Comparison of ENCODE assay signal across 22 mouse cellular contexts in the genomic region with DNA sequence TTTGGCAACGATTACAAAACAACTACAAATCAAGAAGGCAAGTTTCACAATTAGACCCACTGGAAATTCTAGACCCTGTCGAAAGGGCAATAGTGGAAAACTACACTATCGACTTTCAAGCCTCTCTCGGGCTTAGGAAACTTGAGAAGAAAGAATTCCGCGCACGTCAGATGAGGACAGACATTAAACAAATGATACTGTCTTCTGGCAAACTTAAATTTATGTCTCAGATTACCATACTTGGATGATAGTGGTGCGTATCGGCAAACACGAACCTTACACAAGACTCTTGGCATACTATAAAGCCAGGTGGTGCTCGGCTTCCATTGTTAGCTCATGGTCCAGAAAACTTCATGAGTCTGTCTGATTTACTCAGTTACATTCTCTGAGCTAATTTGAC.
DNase-seq lines count a peak whose midpoint lies in the region; ATAC-seq lines count a peak whose summit lies in the region.
"Had no signal": no experiment of that assay in that cellular context is flagged by ENCODE, and none has a peak within 500 bp of the region (broad histone marks: within the 10 kb centered on the region; RNA-seq: fewer than 3 reads in every experiment).

No protein-coding gene starts in this region.

- peak; percentile 4 for DNase-seq in adrenal gland, adult 2 months
- no peak for DNase-seq in adrenal gland, postnatal 25 days
- DNase-seq in kidney, adult 18-20 months, result no peak
- DNase-seq in 3T3-L1 (ENCODE audit: low read depth, low spot score), result peak; percentile 31
- peak; percentile 12 for DNase-seq in fibroblast of lung, adult 2 months (ENCODE audit: low read depth)
- no peak for DNase-seq in Muller cell, postnatal 12 days (ENCODE audit: inconsistent ontology term)
- no peak for DNase-seq in midbrain, embryonic 11.5 days (ENCODE audit: low spot score, missing footprints)
- DNase-seq: cerebellum, adult 8-10 months; heart, adult 18-20 months; heart, postnatal 36 days; kidney, postnatal 25 days; left cerebral cortex, postnatal 4 days; liver, embryonic 13.5 days; right cerebral cortex, postnatal 14 days had no signal

- H3K4me1 ChIP-seq in kidney, embryonic 15.5 days, result no peaks in the 10 kb centered on the region; the same call in 1 of the 2 replicates
- H3K4me1 ChIP-seq in midbrain, embryonic 11.5 days (ENCODE audit: control insufficient read depth, insufficient read depth, low read length), result no peaks in the 10 kb centered on the region
- H3K4me1 ChIP-seq: embryonic facial prominence, embryonic 15.5 days; forebrain, embryonic 12.5 days; liver, embryonic 13.5 days; midbrain, embryonic 15.5 days; neural tube, embryonic 15.5 days had no signal

- H3K9me3 ChIP-seq in kidney, embryonic 15.5 days (replicated peaks), result no peaks in the 10 kb centered on the region
- no peaks in the 10 kb centered on the region for H3K9me3 ChIP-seq in midbrain, embryonic 11.5 days (ENCODE audit: control insufficient read depth, low read length)
- H3K9me3 ChIP-seq: embryonic facial prominence, embryonic 15.5 days; forebrain, embryonic 12.5 days; G1E; liver, embryonic 13.5 days; midbrain, embryonic 15.5 days; neural tube, embryonic 15.5 days had no signal

- H3K36me3 ChIP-seq in kidney, embryonic 15.5 days, result no peaks in the 10 kb centered on the region
- no peaks in the 10 kb centered on the region for H3K36me3 ChIP-seq in midbrain, embryonic 11.5 days (ENCODE audit: control insufficient read depth, insufficient read depth, low read length)
- H3K36me3 ChIP-seq: embryonic facial prominence, embryonic 15.5 days; forebrain, embryonic 12.5 days; G1E; liver, embryonic 13.5 days; midbrain, embryonic 15.5 days; neural tube, embryonic 15.5 days had no signal

- H3K4me2 ChIP-seq in kidney, embryonic 15.5 days, result peak overlapping the region; percentile 3; the same call in 1 of the 2 replicates
- H3K4me2 ChIP-seq in midbrain, embryonic 11.5 days, result no peak overlapping the region
- H3K4me2 ChIP-seq: embryonic facial prominence, embryonic 15.5 days; forebrain, embryonic 12.5 days; hindbrain, embryonic 14.5 days; liver, embryonic 13.5 days; midbrain, embryonic 15.5 days; neural tube, embryonic 15.5 days had no signal

- no peak; the same call in 1 of the 2 replicates for ATAC-seq in kidney, embryonic 15.5 days (replicated peaks; ENCODE audit: low FRiP score)
- ATAC-seq in midbrain, embryonic 11.5 days (ENCODE audit: low FRiP score), result no peak
- ATAC-seq: CD4-positive, CD25-positive, alpha-beta regulatory T cell, adult 4 months; midbrain, embryonic 15.5 days had no signal

- H3K27ac ChIP-seq in kidney, embryonic 15.5 days, result 0 out of 2 replicates have a peak overlapping the region, but pooled peaks have one; percentile 42
- no peak overlapping the region for H3K27ac ChIP-seq in midbrain, embryonic 11.5 days (ENCODE audit: low read depth, low read length)
- H3K27ac ChIP-seq: embryonic facial prominence, embryonic 15.5 days; forebrain, embryonic 12.5 days; hindbrain, embryonic 14.5 days; liver, embryonic 13.5 days; midbrain, embryonic 15.5 days; neural tube, embryonic 15.5 days had no signal

- no peaks in the 10 kb centered on the region for H3K27me3 ChIP-seq in kidney, embryonic 15.5 days
- no peaks in the 10 kb centered on the region for H3K27me3 ChIP-seq in midbrain, embryonic 11.5 days (ENCODE audit: control insufficient read depth, insufficient read depth, low read length)
- H3K27me3 ChIP-seq: embryonic facial prominence, embryonic 15.5 days; forebrain, embryonic 12.5 days; liver, embryonic 13.5 days; midbrain, embryonic 15.5 days; neural tube, embryonic 15.5 days had no signal

- H3K4me3 ChIP-seq in kidney, embryonic 15.5 days (replicated peaks), result no peak overlapping the region
- no peak overlapping the region for H3K4me3 ChIP-seq in midbrain, embryonic 11.5 days (ENCODE audit: low read depth, low read length)
- H3K4me3 ChIP-seq: embryonic facial prominence, embryonic 15.5 days; forebrain, embryonic 12.5 days; liver, embryonic 13.5 days; midbrain, embryonic 15.5 days; neural tube, embryonic 15.5 days had no signal

- no peak overlapping the region for H3K9ac ChIP-seq in kidney, embryonic 15.5 days
- no peak overlapping the region for H3K9ac ChIP-seq in midbrain, embryonic 11.5 days (ENCODE audit: low read length)
- H3K9ac ChIP-seq: embryonic facial prominence, embryonic 15.5 days; forebrain, embryonic 12.5 days; hindbrain, embryonic 14.5 days; liver, embryonic 13.5 days; midbrain, embryonic 15.5 days; neural tube, embryonic 15.5 days had no signal

- WGBS in kidney, embryonic 15.5 days, result 27% methylated on average over 11 of the region's 11 CpGs
- WGBS in midbrain, embryonic 11.5 days, result 88% methylated on average over 11 of the region's 11 CpGs

Comparison
In these comparisons a context has a peak if more than half of its experiments do, and no peak if none do; other contexts are left out.
1. DNase-seq: peak in adrenal gland, adult 2 months (single experiment), 3T3-L1 (single experiment) and fibroblast of lung, adult 2 months (single experiment); none in adrenal gland, postnatal 25 days (single experiment), kidney, adult 18-20 months (single experiment), Muller cell, postnatal 12 days (single experiment) and midbrain, embryonic 11.5 days (single experiment).